Mouse (Mus musculus) duodenum, adult 2 months (tissue): ENCODE data around the gene Tmem245. TPM values are rescaled to one million over a fixed set of nuclear protein-coding genes. Genes with fewer than 3 reads are reported as not detected.

Experiments used
- polyA plus RNA-seq: library from polyadenylated mRNA; depleted of rRNA; stranded (reverse); fragments of >200 nt; gene quantifications from 2 replicates; pipeline ENCODE4 v1.2.3, GENCODE M21; 2012; ENCODE audit warnings: low replicate concordance; rRNA removed

Tmem245 gene
- polyA plus RNA-seq, result 3.3 and 3.5 TPM in 2 replicates

DNA sequence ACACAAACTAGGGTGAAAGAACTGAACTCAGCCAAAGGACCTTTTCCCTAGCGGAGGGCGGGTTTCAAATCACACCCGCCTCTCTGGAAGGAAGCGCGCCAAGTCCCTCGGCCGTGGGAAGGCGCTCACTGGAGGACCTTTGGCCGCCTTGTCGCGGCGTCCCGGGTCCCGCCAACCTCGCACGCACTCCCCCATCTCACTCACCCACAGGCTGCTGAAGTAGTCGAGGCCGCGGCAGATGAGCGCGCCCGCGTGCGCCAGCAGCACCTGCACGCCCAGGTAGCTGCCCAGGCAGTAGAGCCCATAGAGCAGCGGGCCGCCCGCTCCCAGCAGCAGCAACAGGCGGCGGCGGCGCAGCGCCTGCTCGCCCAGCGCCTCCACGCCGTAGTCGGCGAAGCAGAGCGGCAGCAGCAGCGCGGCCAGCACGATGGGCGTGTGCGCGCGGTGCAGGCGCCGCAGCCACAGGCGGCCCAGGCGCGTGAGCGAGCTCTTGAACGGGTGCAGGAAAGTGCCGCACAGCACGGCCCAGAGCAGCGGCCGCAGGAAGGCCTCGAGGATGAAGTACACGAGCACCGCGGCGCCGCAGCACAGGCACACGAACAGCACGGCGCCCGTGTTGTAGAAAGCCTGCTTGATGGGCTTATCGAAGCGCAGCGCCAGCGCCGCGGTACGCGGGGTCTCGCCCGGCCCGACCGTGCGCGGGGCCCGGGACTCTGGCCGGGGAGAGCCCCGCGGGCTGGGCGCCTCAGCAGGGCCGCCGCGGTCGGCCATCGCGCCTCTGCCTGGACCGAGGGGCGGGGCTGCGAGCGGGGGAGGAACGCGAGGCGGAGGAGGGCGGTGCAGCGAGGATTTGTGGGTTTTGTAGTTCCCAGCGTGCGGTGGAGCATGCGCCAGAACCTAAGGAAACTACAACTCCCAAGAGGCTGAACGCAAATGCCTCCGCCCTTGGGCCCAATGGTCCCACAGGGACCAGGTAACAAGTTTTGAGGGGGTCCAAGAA, at the start of gene Tmem245:
TSS of gene Tmem245 (minus strand) at position 797 of the 1,000 bp plus-strand sequence.

DNA sequence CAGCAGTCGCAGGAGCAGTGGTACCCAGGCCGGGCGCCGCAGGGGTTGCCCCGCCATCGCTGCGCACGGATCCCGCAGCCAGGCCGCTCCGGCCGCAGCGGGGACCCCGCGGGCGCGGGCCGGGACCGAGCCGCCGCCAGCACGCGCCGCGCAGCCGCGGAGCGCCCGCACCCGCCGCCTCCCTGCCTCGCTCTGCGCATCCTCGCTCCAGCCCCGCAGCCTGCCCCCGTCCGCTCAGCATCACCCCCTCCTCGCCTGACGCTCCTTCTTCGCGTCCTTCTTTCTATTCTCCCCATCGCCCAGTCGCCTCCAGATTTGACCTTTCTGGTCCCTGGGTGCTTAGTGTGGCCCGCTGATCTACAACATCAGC, 43.0 kb upstream of the Tmem245 start, which contains the start of gene Frrs1l:
TSS of gene Frrs1l (minus strand) at position 177 of the 370 bp plus-strand sequence.

DNA sequence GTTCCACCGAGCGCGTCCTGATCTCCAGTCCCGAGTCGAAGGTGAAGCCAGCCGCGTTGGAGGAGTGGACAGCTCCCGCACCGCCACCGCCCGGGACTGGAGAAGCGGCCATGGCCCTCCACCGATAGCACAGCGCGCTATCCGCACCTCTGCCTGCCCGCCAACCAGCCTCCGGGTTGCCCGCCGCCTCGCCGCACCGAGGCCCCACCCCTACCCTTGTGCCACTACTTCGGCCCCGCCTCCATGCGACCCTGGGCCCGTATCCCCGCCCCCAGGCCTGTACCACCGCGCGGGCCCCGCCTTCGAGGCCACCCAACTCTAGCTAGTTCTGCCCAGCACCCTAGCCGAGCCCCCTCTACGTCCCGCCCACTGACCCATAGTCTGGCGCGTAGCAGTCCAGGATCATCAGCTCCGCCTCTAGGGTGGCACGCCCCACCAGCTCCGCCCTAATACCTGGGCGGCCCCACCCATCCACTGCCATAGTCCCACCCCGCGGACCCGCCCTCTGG, 82.2 kb downstream of the Tmem245 start, which contains the start of gene Ctnnal1:
TSS of gene Ctnnal1 (minus strand) at position 186 of the 509 bp plus-strand sequence.

Other genes starting within 250 kb of the Tmem245 start
- gene Gm26657, start 207.4 kb downstream of the Tmem245 start, polyA plus RNA-seq, result not detected in 2 replicates
- 0.27 TPM in 1 of 2 replicates, not detected in the other for gene Actl7b, start 206.0 kb downstream of the Tmem245 start, polyA plus RNA-seq
- gene Actl7a, start 204.0 kb downstream of the Tmem245 start, polyA plus RNA-seq, result not detected in 2 replicates
- gene Elp1, start 145.1 kb downstream of the Tmem245 start, polyA plus RNA-seq, result 3.7 and 4.6 TPM in 2 replicates
- 0.87 and 1.4 TPM in 2 replicates for gene Fam206a, start 145.1 kb downstream of the Tmem245 start, polyA plus RNA-seq
- 1.1 and 1.8 TPM in 2 replicates for gene Ctnnal1, start 82.2 kb downstream of the Tmem245 start, polyA plus RNA-seq
- gene Frrs1l, start 43.0 kb upstream of the Tmem245 start, polyA plus RNA-seq, result 0.04 TPM in 1 of 2 replicates, not detected in the other
- gene Epb41l4b, start 196.0 kb upstream of the Tmem245 start, polyA plus RNA-seq, result 40.2 and 66.9 TPM in 2 replicates